Mouse (Mus musculus): ENCODE results near the gene Nle1.

DNA sequence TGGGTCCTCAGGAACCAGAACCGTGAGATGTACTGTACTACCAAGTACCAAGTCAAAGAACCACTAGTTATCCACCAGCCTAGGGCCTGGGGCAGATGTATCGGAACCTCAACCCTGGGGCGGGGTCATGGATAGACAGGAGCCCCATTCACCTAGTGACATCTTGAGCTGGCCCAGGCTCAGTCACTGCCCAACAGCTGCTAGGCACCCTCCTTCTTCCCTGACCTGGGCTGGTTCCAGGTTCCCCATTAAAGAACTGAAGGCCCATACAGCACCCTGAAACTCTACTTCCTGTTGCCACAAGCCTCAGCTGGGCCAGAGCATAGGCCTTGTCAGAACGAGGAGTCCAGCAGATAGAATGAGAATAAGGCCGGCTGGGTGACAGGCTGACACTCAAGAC is 8.5 kb downstream of the Nle1 start:
- TF ChIP-seq E2F4 (IDR thresholded peaks at IDR 0.05; ENCODE audit: insufficient read depth) (no peak), CEBPB (IDR thresholded peaks at IDR 0.05; ENCODE audit: insufficient read depth, poor library complexity, severe bottlenecking) (no peak), MYOD1 (IDR thresholded peaks at IDR 0.05; ENCODE audit: control insufficient read depth in 1 of 3, insufficient read length in 2 of 3, low read depth in 2 of 3) (no peak), POLR2A (IDR thresholded peaks at IDR 0.05; ENCODE audit: insufficient read length, low read depth) (no peak), POLR2AphosphoS2 (IDR thresholded peaks at IDR 0.05; ENCODE audit: insufficient read length, low read depth) (peak; percentile 49), TCF12 (IDR thresholded peaks at IDR 0.05; ENCODE audit: insufficient read depth, poor library complexity, severe bottlenecking) (no peak), USF1 (IDR thresholded peaks at IDR 0.05; ENCODE audit: low read depth) (no peak)
